Mouse (Mus musculus) megakaryocyte, adult 5-6 weeks (primary cell): ENCODE results near the gene Igf1. TPM values are rescaled to one million over a fixed set of nuclear protein-coding genes. Genes with fewer than 3 reads are reported as not detected.
A peak's percentile ranks its signal among the peaks of the same experiment; 100 is the strongest.

Experiments
- ATAC-seq: 2 replicates; pipeline ENCODE4 v1.8.0; 2016; ENCODE audit warnings: mild to moderate bottlenecking, inconsistent platforms; ENCODE audit not compliant: poor library complexity, severe bottlenecking
- total RNA-seq, 2 experiments: library from RNA; stranded (forward) in 1 of 2; stranded (reverse) in 1 of 2; fragments of 153-499, 151-499 nt in 1 of 2; fragments of 221-1000, 200-1000 nt in 1 of 2; gene quantifications; 2 replicates each; pipeline versions ENCODE4 v1.2.3 to v1.2.4; 2015 to 2017

Igf1 gene
- total RNA-seq (2015) = 0.13 and 2.6 TPM in 2 replicates
- 0.16 and 0.48 TPM in 2 replicates for total RNA-seq (2017)

- 0 out of 2 replicates have a peak, but pooled peaks have one; percentile 19 for ATAC-seq
These were observed at the start of gene Igf1 for GRCm38 (mm10) chr10:87858013-87858806. TSS of gene Igf1 (plus strand) at chr10:87858265.

- no peak for ATAC-seq
These were observed 45.6 kb upstream of the Igf1 start for GRCm38 (mm10) chr10:87812157-87813072.

GRCm38 (mm10) chr10:87813073-87813590 is 44.9 kb upstream of the Igf1 start:
- ATAC-seq = no peak

- ATAC-seq = no peak
These were observed 41.2 kb upstream of the Igf1 start for GRCm38 (mm10) chr10:87816861-87817260.

- ATAC-seq = no peak
These were observed 40.3 kb upstream of the Igf1 start for GRCm38 (mm10) chr10:87817786-87818185.

GRCm38 (mm10) chr10:87821906-87822305 is 36.2 kb upstream of the Igf1 start:
- ATAC-seq = no peak

GRCm38 (mm10) chr10:87830012-87830411 is 28.1 kb upstream of the Igf1 start:
- peak; percentile 78 for ATAC-seq

- peak; percentile 68 for ATAC-seq
These were observed 27.4 kb upstream of the Igf1 start for GRCm38 (mm10) chr10:87830639-87831038.

- peak; percentile 70 for ATAC-seq
These were observed 26.0 kb upstream of the Igf1 start for GRCm38 (mm10) chr10:87832101-87832500.

- peak; percentile 45; the same call in 1 of the 2 replicates for ATAC-seq
These were observed 18.6 kb upstream of the Igf1 start for GRCm38 (mm10) chr10:87839454-87839853.

- peak; percentile 85 for ATAC-seq
These were observed 15.6 kb upstream of the Igf1 start for GRCm38 (mm10) chr10:87842501-87842900.

GRCm38 (mm10) chr10:87844917-87845552 is 13.0 kb upstream of the Igf1 start:
- no peak for ATAC-seq

- ATAC-seq = no peak
These were observed 10.2 kb upstream of the Igf1 start for GRCm38 (mm10) chr10:87847882-87848281.

GRCm38 (mm10) chr10:87848419-87848818 is 9.6 kb upstream of the Igf1 start:
- no peak for ATAC-seq

- ATAC-seq = no peak
These were observed 6.6 kb upstream of the Igf1 start for GRCm38 (mm10) chr10:87851492-87851891.

- 0 out of 2 replicates have a peak, but pooled peaks have one; percentile 28 for ATAC-seq
These were observed 3.7 kb upstream of the Igf1 start for GRCm38 (mm10) chr10:87854408-87854807.

- no peak for ATAC-seq
These were observed 2.5 kb upstream of the Igf1 start for GRCm38 (mm10) chr10:87855423-87856122.

GRCm38 (mm10) chr10:87857215-87857955 is 680 bp upstream of the Igf1 start:
- peak; percentile 54 for ATAC-seq

GRCm38 (mm10) chr10:87858939-87859338 is 874 bp downstream of the Igf1 start:
- ATAC-seq = no peak
